Comparison of ENCODE assay signal across 10 mouse cellular contexts in genomic region chr10:84909021-84909801, GRCm38 (mm10). TPM values are rescaled to one million over a fixed set of nuclear protein-coding genes. Genes with fewer than 3 reads are reported as not detected.
A peak's percentile ranks its signal among the peaks of the same experiment; 100 is the strongest.
DNase-seq lines count a peak whose midpoint lies in the region; ATAC-seq and TF ChIP-seq lines count a peak whose summit lies in the region.
"Had no signal": no experiment of that assay in that cellular context is flagged by ENCODE, and none has a peak within 500 bp of the region (broad histone marks: within the 10 kb centered on the region; RNA-seq: fewer than 3 reads in every experiment).

No protein-coding gene starts in this region.

- no peak overlapping the region for H3K9ac ChIP-seq in forebrain, embryonic 12.5 days
- no peak overlapping the region for H3K9ac ChIP-seq in hindbrain, embryonic 15.5 days
- no peak overlapping the region for H3K9ac ChIP-seq in kidney, embryonic 16.5 days (replicated peaks; ENCODE audit: low read length)

- H3K27ac ChIP-seq in forebrain, embryonic 10.5 days: peak overlapping the region; percentile 44
- no peak overlapping the region for H3K27ac ChIP-seq in forebrain, embryonic 12.5 days
- H3K27ac ChIP-seq in hindbrain, embryonic 15.5 days (replicated peaks): peak overlapping the region; percentile 45; the same call in 1 of the 2 replicates
- H3K27ac ChIP-seq in kidney, embryonic 16.5 days (ENCODE audit: low read length): no peak overlapping the region
- H3K27ac ChIP-seq in thymus, adult 2 months (ENCODE audit: control insufficient read depth, insufficient read depth, low read length): no peak overlapping the region
- H3K27ac ChIP-seq: kidney, postnatal 0 days had no signal

- H3K36me3 ChIP-seq in forebrain, embryonic 10.5 days (replicated peaks): peaks cover 32% of the 10 kb centered on the region
- H3K36me3 ChIP-seq in forebrain, embryonic 12.5 days (replicated peaks): peaks cover 16% of the 10 kb centered on the region
- H3K36me3 ChIP-seq in hindbrain, embryonic 15.5 days: no peaks in the 10 kb centered on the region
- H3K36me3 ChIP-seq in kidney, embryonic 16.5 days (ENCODE audit: insufficient read depth, low read length): no peaks in the 10 kb centered on the region
- no peaks in the 10 kb centered on the region for H3K36me3 ChIP-seq in thymus, adult 2 months (ENCODE audit: control insufficient read depth, insufficient read depth, low read length)

- no peak overlapping the region for H3K4me3 ChIP-seq in forebrain, embryonic 10.5 days
- H3K4me3 ChIP-seq in forebrain, embryonic 12.5 days (replicated peaks): no peak overlapping the region
- no peak overlapping the region for H3K4me3 ChIP-seq in hindbrain, embryonic 15.5 days
- no peak overlapping the region for H3K4me3 ChIP-seq in kidney, embryonic 16.5 days (ENCODE audit: low read length)
- no peak overlapping the region for H3K4me3 ChIP-seq in thymus, adult 2 months (ENCODE audit: control insufficient read depth, insufficient read depth, low read length)

- no peak for ATAC-seq in forebrain, embryonic 12.5 days (ENCODE audit: low FRiP score)
- ATAC-seq in hindbrain, embryonic 15.5 days (ENCODE audit: low FRiP score, low read depth): peak; percentile 49
- no peak for ATAC-seq in kidney, embryonic 16.5 days (ENCODE audit: low FRiP score, low TSS enrichment)

- peaks cover 81% of the 10 kb centered on the region for H3K27me3 ChIP-seq in forebrain, embryonic 10.5 days (ENCODE audit: poor library complexity, severe bottlenecking)
- H3K27me3 ChIP-seq in forebrain, embryonic 12.5 days: peaks cover 41% of the 10 kb centered on the region
- no peaks in the 10 kb centered on the region for H3K27me3 ChIP-seq in hindbrain, embryonic 15.5 days
- H3K27me3 ChIP-seq in kidney, embryonic 16.5 days (ENCODE audit: insufficient read depth, low read length): no peaks in the 10 kb centered on the region
- H3K27me3 ChIP-seq in thymus, adult 2 months (ENCODE audit: control insufficient read depth, insufficient read depth, low read length): no peaks in the 10 kb centered on the region

- H3K9me3 ChIP-seq in forebrain, embryonic 10.5 days: no peaks in the 10 kb centered on the region
- no peaks in the 10 kb centered on the region for H3K9me3 ChIP-seq in forebrain, embryonic 12.5 days
- H3K9me3 ChIP-seq in hindbrain, embryonic 15.5 days: no peaks in the 10 kb centered on the region
- no peaks in the 10 kb centered on the region for H3K9me3 ChIP-seq in kidney, embryonic 16.5 days (ENCODE audit: low read length)

- H3K4me2 ChIP-seq in forebrain, embryonic 12.5 days: no peak overlapping the region
- H3K4me2 ChIP-seq in hindbrain, embryonic 15.5 days: peak overlapping the region; percentile 33
- H3K4me2 ChIP-seq in kidney, embryonic 16.5 days (replicated peaks; ENCODE audit: low read depth, low read length): no peak overlapping the region

- no peak for TF ChIP-seq POLR2A in thymus, adult 2 months (IDR thresholded peaks at IDR 0.05; ENCODE audit: control insufficient read depth, extremely low read depth, insufficient read depth, low read length, poor library complexity)

- 64% methylated on average over 17 of the region's 17 CpGs for WGBS in forebrain, embryonic 10.5 days
- 71% methylated on average over 17 of the region's 17 CpGs for WGBS in forebrain, embryonic 12.5 days
- 43% methylated on average over 17 of the region's 17 CpGs for WGBS in hindbrain, embryonic 15.5 days
- WGBS in kidney, embryonic 16.5 days: 74% methylated on average over 17 of the region's 17 CpGs
- 96% methylated on average over 17 of the region's 17 CpGs for WGBS in thymus, adult 2 months

- TF ChIP-seq CTCF in thymus, adult 2 months (IDR thresholded peaks at IDR 0.05; ENCODE audit: borderline replicate concordance, control insufficient read depth, extremely low read depth, insufficient read depth, low read length, poor library complexity): no peak

- no peak for DNase-seq in forebrain, embryonic 10.5 days (ENCODE audit: extremely low spot score, low spot score)
- DNase-seq in right cerebral cortex, adult 18-20 months: peak; percentile 58
- DNase-seq in right cerebral cortex, postnatal 4 days: no peak
- peak; percentile 47 for DNase-seq in right cerebral cortex, postnatal 25 days
- DNase-seq in thymus, adult 2 months: no peak
- DNase-seq: cerebellum, adult 9-10 months had no signal

- H3K4me1 ChIP-seq in forebrain, embryonic 10.5 days: peaks cover 45% of the 10 kb centered on the region
- peaks cover 31% of the 10 kb centered on the region for H3K4me1 ChIP-seq in forebrain, embryonic 12.5 days
- peaks cover 41% of the 10 kb centered on the region for H3K4me1 ChIP-seq in hindbrain, embryonic 15.5 days (replicated peaks)
- H3K4me1 ChIP-seq in kidney, embryonic 16.5 days (ENCODE audit: insufficient read depth, low read length): peaks cover 4% of the 10 kb centered on the region
- no peaks in the 10 kb centered on the region for H3K4me1 ChIP-seq in thymus, adult 2 months (replicated peaks; ENCODE audit: control insufficient read depth, insufficient read depth, low read length)

RNA-seq across cellular contexts. Expression of gene Ric8b, which starts 8.2 kb away (rescaled TPM):
- polyA plus RNA-seq in forebrain, embryonic 10.5 days (2016; fragmentation: Nextera tagmentation; extraction: Ambion mirVana): 25.3 and 27.8 TPM in 2 replicates
- 31.0 and 37.0 TPM in 2 replicates for polyA plus RNA-seq in forebrain, embryonic 12.5 days (2016; fragmentation: Nextera tagmentation; extraction: Ambion mirVana)
- 45.0 and 48.1 TPM in 2 replicates for polyA plus RNA-seq in hindbrain, embryonic 15.5 days (2015; fragmentation: Nextera tagmentation; extraction: Ambion mirVana)
- 26.0 and 27.4 TPM in 2 replicates for polyA plus RNA-seq in kidney, embryonic 16.5 days (2015; fragmentation: Nextera tagmentation; extraction: Ambion mirVana)
- polyA plus RNA-seq in thymus, adult 2 months (2012; rRNA removed): 15.0 and 17.6 TPM in 2 replicates

Comparison
In these comparisons a context has a peak if more than half of its experiments do, and no peak if none do; other contexts are left out.
1. DNase-seq: peak in right cerebral cortex, adult 18-20 months (single experiment) and right cerebral cortex, postnatal 25 days (single experiment); none in forebrain, embryonic 10.5 days (single experiment), right cerebral cortex, postnatal 4 days (single experiment) and thymus, adult 2 months (single experiment).
2. H3K27ac ChIP-seq: peak in forebrain, embryonic 10.5 days (single experiment) and hindbrain, embryonic 15.5 days (single experiment); none in forebrain, embryonic 12.5 days (single experiment), kidney, embryonic 16.5 days (single experiment) and thymus, adult 2 months (single experiment).